Mouse (Mus musculus): ENCODE measurements around the gene Tns4. TPM values are rescaled to one million over a fixed set of nuclear protein-coding genes. Genes with fewer than 3 reads are reported as not detected.

The Tns4 gene
- total RNA-seq, 2 experiments from 2014 or later = 0.08 to 0.32 TPM

DNA sequence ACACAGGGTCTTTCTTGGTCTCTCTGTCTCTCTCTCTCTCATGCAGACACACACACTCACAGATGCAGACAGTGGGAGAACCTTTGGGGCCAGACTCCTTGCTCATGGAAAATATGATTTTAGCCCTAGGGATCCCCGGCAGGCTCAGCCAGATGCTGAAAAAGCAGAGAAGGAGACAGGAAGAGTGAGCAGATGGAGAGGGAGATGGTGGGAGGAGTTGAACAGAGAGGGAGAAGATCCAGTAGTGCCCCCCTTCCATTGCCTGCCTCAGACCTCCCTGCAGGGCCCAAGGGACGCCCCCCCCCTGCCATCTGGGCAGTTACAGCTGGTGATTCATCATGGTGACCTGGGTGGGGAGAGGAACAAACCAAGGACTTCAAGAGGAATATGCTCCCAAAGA lies 41.5 kb downstream of the Tns4 start:
- DNase-seq (ENCODE audit: low spot score in 2 of 2) = no peak

DNA sequence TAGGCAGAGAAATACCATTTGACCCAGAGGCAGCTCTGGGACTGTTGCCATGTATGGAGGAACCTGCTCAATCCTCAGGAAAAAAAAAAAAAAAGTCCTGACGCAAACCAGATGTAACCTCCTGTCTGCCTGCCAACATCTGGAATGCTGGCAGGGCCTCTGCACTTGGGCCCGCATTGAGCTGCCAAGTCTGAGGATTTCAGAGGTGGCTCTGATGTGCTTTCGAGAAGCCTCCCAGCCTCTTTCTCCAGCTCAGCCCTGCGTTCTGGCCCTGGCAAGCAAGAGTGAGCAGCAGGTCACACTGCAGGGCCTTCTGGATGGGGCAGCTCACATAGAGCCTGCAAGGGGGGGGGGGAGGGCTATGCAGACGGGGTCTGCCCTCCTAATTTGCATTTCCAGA lies 42.0 kb downstream of the Tns4 start:
- no peak for DNase-seq (ENCODE audit: low spot score in 2 of 2)

DNA sequence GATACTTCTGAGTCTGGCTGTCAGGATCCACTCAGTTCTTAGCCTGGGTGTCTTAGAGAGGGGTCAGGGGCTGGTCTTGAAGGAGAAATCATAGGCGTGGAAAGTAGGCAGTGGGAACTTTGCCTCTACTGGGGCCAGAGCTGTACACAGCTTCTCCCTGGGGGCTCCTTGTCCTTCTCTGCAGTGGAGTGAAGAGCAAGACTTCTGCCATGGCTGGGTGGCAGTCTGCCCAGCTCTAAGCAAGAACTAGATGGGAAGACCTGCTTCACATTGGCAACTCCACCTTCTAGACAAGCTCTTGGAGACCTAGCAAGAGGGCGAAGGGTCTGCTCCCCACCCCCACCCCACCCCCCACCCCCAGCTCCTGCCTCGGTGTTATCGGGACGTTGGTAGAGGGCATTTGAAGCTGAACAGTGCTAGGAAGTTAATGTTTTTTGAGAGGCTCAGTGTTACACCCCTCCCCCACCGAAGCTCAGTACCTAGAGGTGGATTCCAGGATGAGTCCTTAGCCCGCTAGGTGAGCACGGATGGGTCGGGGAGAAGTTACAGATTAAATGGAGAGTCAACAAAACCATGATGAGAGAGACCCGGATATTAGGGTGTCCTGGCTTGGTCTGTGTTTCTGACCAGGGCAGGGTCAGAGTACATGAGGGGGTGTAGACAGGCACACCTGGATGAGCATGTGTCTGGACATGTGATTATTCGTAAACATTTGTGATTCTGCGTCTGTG lies 43.8 kb downstream of the Tns4 start:
- DNase-seq (ENCODE audit: low spot score in 2 of 2) = no peak

DNA sequence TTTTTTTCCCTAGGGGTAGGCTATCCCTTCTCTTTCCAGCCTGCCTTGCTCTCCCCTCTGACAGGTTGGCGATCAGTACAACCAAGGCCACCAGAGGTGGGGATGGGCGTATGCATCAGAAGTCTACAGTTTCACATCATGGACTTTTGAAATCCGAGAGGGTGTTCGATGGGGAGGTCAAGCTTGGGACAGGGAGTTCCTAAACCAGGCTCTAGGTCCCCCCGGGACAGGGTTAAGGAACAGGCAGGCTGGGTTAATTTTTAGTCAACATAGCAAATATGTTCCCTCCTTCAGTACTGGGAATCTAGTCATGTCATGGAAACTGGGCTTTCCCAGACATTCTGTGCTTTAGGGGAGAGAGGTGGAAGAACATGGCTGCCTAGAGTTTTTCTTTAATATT lies 44.8 kb downstream of the Tns4 start:
- no peak for DNase-seq (ENCODE audit: low spot score in 2 of 2)

DNA sequence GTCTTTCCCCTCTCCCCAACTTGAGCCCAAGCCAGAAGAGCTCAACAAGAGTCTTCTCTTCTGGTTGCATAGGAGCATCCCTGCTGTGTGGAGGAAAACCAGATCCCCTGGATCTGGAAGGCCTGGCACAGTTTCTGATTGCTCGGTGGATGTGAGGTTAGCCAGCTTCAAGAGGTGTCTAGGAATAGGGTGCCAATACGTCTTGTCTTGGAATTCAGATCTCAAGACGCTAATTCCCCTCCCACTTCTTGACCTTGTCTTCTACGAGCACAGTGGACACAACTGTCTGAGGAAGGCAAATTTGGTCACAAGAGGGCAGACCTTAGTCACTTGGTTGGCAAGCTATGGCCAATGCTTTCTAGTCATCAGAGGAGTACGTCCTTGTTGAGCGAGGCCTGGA lies 45.5 kb downstream of the Tns4 start:
- no peak for DNase-seq (ENCODE audit: low spot score in 2 of 2)

DNA sequence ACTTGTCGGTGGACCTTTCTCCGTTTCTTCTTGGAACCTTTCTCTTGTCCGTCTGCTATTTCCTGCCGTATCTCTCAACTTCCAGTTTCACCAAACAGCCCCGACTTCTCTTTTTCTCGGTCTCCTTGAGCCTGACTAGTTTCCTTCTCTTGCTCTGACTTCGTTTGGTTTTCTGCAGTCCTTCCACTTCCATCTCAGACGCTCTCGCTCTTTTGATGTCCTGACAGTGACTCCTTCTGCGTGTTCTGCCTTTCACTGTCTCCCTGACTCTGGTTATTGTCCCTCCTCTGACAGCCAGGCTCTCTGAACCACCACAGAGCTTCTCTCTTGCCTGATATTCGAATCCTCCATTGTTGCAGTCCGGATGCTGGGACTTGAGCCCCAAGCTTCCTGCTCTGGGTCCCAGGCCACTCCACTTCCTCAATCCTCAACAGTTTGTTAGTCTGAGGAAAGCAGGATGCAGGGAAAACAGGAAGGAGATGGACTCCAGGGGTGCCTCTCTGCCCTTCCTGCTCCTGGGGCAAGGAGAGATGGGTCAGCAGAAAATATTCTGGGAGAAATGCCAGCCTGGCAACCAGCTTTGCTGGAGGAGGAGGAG lies 46.2 kb downstream of the Tns4 start:
- no peak for DNase-seq (ENCODE audit: low spot score in 2 of 2)

DNA sequence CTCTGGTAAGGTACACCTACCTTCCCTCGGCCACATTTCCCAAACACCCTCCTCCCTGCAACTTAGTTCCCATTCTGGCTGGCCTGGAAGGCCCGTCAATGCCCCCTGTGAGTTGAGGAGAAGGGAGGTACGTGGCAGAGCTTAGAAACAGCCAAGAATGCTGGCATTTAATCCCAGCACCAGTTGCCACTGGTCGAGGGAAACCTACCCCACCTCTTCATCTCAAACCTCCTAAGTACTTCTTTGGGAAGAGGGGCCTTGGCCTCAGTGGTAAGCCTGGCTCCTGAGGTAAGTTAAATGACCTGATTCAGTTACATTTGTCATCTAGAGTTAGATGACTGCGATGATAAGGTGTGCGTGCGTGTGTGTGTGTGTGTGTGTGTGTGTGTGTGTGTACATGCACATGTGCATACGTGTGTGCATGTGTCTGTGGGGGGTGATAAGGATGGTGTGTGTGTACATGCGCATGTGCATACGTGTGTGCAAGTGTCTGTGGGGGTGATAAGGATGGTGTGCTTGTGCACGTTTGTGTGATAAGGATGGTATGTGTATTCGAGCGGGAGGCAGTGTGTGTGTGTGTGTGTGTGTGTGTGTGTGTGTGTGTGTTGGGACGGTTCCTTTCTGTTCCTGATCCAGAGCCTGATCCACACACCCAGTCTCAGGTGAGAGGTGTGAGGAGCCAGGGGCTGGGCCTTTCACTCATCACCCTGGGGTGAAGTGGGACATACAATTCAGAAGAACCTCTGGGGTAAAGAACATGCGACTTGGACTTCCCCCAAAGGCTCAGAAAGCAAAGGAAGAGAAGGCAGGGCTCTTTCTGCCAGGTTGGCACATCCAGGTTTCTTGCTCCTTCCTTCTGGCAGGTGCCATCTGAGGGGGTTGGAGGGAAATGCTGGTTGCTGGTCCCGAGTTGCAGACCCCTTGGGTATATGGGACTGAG lies 47.0 kb downstream of the Tns4 start:
- DNase-seq (ENCODE audit: low spot score in 2 of 2) = no peak

DNA sequence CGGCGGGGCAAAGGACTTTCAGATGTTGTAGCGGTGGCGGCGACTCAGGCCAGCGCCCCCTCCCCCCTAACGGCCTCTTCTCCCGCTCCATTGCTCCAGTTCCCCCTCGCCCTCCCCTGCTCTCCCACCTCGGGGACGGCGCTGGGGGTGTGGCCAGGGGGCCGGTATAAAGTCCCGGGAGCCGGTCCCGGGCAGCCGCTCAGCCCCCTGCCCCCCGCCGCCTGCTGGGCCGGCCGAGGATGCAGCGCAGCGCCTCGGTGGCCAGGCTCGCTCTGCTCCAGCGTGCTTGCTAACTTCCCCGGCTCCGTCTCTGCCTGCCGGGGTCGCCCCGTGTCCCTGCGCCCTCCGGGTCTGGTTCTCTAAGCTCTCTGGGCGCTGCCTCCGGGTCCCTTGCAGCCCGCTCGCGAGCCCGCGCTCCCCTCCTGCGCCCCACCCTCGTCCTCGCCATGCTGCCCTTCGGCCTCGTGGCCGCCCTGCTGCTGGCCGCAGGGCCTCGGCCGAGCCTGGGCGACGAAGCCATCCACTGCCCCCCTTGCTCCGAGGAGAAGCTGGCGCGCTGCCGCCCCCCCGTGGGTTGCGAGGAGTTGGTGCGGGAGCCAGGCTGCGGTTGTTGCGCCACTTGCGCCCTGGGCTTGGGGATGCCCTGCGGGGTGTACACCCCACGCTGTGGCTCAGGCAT lies 47.9 kb downstream of the Tns4 start, which contains the start of gene Igfbp4:
Igfbp4 (plus strand) TSS at position 194 of the 679 bp plus-strand sequence.
- DNase-seq (ENCODE audit: low spot score in 2 of 2) = no peak

DNA sequence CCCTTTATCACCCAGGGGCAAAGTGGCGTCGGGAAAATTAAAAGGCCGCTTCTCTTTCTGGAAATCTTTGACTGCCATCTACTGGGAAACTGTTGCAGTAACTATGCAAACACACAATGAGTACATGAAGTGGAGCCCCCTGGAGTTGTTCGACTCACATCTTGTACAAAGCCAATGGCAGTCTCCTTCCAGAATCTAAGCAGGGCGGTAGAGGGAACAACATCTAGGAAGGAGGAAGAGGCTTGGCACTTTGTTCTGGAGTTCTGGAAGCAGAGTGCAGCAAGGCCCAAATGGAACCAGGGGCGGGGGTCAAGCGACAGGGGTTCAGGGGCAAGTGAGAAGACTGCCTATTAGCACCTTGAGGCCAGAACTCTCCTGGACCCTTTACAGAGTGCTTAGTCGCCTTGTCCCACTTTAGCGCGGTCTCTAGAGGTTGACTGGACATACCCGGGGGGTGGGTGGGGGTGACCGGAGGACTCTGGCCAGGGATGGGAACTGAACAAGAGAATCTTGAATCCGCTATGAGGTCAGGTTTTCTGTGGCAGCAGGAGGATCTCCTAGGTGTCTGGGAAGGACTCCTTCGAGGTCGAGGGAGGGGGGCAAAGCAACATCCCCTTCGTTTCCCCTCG lies 48.6 kb downstream of the Tns4 start:
- DNase-seq (ENCODE audit: low spot score in 2 of 2) = peak in 1 of 2 experiments; percentile 56

DNA sequence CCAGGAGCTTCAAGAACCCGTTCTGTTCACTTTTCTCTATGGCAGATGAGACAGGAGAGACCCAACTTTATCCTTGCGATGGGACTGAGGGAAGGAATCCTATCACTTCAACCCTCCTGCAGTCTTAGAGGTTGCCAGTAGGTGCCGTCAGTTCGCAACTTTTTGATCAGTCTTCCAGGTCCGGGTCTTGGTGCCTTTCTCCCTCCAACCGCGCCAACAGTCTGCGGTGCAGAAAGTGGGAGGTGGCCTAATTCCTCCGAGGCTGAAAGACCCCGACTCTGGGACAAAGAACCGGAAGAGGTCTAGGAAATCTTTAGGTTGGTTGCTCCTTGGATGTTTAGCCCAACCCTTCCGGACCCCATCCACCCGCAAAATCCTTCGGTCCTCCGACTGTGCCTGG lies 49.3 kb downstream of the Tns4 start:
- DNase-seq (ENCODE audit: low spot score in 2 of 2) = peak; percentile 55 to 80

DNA sequence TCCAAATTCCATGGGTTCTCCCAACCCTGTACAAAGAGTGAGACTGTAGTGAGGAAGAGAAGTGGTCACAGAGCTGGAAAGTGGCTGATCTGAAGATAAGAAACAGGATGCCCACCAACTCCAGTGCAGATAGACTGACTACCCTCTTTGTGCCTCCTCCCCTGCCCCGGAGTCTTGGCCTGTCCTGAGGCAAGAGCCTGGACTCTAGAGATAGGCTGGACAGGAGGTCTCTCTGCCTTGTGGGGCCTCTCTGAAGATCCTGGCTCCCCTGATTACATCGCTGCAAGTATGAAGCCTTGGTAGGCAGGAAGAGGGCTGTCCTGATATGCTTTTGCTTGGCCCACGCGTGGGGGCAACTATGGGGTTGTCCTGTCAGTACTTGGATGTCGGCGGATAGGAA lies 52.9 kb downstream of the Tns4 start:
- DNase-seq (ENCODE audit: low spot score in 2 of 2) = no peak

DNA sequence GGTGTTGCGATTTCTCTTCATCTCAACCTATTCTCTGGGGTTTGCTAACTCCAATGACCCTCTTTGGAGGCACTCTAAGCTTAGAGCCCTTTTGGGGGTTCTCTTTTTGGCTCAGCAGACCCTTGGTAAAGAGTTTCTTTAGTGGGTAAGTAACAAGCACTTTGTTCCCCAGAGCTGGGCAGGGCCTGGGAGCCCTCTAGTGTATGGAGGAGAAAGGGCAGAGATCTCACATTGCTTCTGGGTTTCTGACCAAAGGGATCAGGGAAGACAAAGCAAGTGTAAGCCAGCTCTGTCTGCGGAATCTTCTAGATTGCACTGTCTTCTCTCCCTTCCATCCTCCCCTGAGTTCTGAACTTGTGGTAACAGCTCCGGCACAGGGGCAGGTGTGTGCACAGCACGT lies 53.8 kb downstream of the Tns4 start:
- no peak for DNase-seq (ENCODE audit: low spot score in 2 of 2)

DNA sequence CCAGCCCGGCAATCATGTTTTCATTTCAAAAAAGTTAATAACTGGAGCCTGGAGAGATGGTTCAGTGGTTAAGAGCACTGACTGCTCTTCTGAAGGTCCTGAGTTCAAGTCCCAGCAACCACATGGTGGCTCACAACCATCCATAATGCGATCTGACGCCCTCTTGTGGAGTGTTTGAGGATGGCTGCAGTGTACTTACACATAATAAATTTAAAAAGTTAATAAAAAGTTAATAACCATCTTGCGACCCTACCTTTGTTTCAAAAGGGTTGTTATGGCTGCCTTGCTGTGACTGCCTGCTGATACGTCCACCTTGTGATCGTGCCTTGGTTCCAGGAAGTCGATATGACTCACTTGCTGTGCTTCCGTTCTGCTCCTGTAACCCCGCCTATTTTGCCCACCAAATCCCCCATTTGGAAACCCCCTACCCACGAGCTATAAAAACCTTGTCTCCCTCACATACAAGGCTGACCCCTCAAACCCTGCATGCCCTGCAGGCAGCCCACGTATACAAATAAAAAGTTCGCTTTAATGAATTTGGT lies 62.1 kb downstream of the Tns4 start:
- no peak for DNase-seq (ENCODE audit: low spot score in 2 of 2)

DNA sequence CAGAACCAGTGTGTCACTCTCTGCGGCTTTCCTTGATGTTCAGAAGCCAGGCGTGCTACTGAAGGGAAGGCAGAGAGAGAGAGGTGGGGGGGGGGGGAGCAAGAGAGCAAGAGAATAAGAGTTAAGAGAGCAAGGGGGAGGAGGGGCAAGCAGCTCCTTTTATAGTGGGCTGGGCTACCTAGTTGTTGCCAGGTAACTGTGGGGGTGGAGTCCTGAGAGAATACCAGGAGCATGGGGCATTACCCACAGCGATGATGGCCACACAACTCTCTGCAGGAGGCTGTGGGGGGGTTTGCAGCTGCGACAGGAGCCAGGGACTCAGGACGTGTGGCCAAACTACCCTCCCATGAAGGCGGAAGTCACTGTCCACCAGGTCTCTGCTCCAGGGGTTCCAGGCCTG lies 63.2 kb downstream of the Tns4 start:
- no peak for DNase-seq (ENCODE audit: low spot score in 2 of 2)

DNA sequence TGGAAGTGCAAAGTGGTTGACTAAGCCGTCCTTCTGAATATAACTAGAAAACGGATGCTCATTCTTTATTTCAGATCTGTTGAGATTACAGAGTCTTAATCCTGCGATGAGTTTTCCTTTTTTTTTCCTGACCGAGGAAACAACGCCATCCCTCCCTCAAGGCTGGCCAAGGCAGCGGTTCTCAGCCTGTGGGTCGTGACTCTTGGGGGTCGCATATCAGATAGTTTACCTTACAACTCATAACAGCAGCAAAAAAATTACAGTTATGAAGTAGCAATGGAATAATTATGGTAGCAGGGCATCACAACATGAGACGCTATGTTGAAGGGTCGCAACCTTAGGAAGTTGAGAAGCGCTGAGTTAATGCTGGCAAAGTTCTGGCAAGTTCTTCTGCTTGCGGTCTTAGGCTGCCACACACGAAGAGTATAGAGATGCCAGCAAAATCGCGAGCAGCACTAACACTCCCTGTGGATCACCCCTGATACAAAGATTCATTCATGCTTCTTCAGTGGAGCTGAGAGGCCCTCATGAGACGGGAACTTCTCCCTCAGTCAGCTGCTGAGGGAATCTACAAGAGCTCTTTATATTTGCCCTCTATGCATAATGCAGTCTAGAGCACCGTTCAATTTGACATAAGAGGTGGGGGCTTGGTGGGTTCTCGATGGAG lies 64.5 kb downstream of the Tns4 start:
- no peak for DNase-seq (ENCODE audit: low spot score in 2 of 2)

DNA sequence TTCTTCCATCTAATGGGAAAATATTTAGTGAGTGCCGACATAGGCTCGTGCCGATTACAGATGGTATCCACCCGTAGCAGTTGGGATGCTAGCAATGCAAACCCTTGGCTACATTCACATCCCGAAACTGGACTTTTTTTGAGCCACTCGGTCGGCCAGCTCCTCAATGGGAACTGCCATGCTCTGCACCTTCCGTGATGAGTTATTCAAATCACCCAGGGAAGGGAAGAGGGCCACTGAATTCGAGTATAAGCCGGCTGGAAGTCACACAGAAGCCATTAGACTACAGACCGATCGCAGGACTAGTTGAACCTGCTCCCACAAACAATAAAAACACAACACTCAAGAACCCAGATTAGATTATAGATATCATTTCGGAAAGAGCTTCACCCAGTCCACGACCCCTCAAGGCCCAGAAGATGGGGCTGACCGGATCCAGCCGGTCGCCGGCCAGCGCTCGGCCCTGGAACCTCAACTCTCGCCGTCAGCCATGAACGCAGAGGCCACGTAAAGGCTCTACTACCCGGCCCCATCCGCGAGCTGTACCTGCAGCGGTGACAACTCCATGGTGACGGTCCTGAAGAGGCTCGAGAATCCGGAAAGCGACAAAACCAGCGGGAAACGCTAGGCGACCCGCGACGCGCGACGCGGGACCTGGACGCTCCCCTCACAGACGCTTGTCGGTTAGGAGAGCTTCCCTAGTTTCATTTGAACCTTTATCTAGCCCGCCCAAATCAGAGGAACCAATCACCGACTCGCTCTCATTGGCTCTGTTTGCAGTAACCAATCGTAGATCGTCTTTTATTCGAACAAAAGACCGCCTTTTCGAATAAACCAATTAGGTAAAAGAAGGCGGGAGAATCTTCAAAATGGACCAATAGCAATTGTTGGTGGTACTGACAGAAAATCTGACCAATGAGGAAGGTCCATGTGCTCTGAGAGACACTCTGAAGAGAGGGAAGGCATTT lies 65.3 kb downstream of the Tns4 start, which contains the start of gene Top2a:
Top2a (minus strand) TSS at position 690 of the 968 bp plus-strand sequence.
- peak; percentile 94 to 100 for DNase-seq (ENCODE audit: low spot score in 2 of 2)

DNA sequence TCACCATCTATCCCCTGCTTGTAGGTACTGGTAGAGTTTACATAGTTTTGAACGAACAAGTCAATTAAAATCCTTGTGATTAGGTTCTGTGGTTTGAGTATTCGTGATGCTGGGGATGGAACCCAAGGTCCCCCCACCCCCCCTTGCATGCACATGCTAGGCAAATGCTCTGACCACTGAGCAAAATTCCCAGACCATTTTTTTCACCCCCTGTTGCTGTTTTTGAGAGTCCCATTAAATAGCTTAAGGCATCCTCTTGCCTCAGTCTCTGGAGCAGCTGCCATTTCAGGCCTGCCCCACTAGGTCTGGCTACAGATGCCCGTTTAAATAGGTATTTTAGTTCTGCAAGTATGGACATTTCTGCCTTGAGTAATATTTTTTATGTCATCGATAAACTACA lies 66.0 kb downstream of the Tns4 start:
- DNase-seq (ENCODE audit: low spot score in 2 of 2) = no peak

DNA sequence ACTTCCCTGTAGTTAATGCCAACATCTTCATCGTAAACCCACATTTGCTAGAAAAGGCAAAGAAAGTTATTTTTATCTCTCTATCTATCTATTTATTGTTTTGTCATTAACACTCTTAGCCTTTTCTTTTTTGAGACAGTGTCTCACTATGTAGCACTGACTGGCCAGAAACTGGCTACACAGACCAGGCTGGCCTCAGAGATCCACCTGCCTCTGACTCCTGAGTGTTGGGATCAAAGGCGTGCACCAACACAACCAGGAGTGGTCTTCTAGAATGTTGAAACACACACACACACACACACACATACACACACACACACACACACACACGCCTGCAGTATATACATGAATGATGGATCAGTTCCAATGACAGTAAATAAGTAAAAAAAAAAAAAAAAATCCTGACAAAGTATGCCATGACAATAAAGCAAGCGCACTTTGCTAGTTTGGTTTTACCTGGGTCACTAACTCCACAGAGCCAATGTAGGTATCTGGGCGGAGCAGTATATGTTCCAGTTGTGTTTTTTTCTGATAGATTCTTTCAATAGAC lies 66.6 kb downstream of the Tns4 start:
- DNase-seq (ENCODE audit: low spot score in 2 of 2) = no peak
